In genomic region chr11:4836755-4837154, GRCm38 (mm10) we compare ENCODE assay signal across 8 mouse cellular contexts. TPM values are rescaled to one million over a fixed set of nuclear protein-coding genes. Genes with fewer than 3 reads are reported as not detected.
DNase-seq lines count a peak whose midpoint lies in the region; ATAC-seq and TF ChIP-seq lines count a peak whose summit lies in the region.

No protein-coding gene starts in this region.

- H3K4me2 ChIP-seq in hindbrain, postnatal 0 days (ENCODE audit: low read depth, low read length): no peak overlapping the region

- no peaks in the 10 kb centered on the region for H3K4me1 ChIP-seq in hindbrain, postnatal 0 days (ENCODE audit: insufficient read depth, low read length)

- no peak overlapping the region for H3K9ac ChIP-seq in hindbrain, postnatal 0 days (replicated peaks; ENCODE audit: low read length)

- no peaks in the 10 kb centered on the region for H3K27me3 ChIP-seq in hindbrain, postnatal 0 days (ENCODE audit: insufficient read depth, low read length)

- ATAC-seq in frontal cortex, adult (ENCODE audit: low TSS enrichment): peak; percentile 73; the same call in 1 of the 2 replicates
- ATAC-seq in hindbrain, postnatal 0 days: no peak; the same call in 1 of the 2 replicates

- WGBS in hindbrain, postnatal 0 days: 63% methylated on average over 6 of the region's 6 CpGs

- peak; percentile 77 for TF ChIP-seq CTCF in hindbrain, postnatal 0 days (IDR thresholded peaks at IDR 0.05; ENCODE audit: low read depth)

- no peaks in the 10 kb centered on the region for H3K9me3 ChIP-seq in hindbrain, postnatal 0 days (ENCODE audit: low read length)

- H3K27ac ChIP-seq in hindbrain, postnatal 0 days: no peak overlapping the region

- DNase-seq in frontal cortex, postnatal 10 days (ENCODE audit: low spot score in 2 of 2): no peak
- DNase-seq in right cerebral cortex, adult 18-20 months: peak; percentile 24
- DNase-seq in right cerebral cortex, postnatal 36 days (ENCODE audit: low spot score in 2 of 2): no peak
- peak; percentile 76 to 79 for DNase-seq in cerebellum, postnatal 10 days
- DNase-seq in hindbrain, postnatal 0 days (ENCODE audit: low spot score): peak; percentile 80
- peak; percentile 64 for DNase-seq in lung, postnatal 14 days
- DNase-seq in thymus, postnatal 4 days: peak; percentile 70

- H3K36me3 ChIP-seq in hindbrain, postnatal 0 days (ENCODE audit: insufficient read depth, low read length): no peaks in the 10 kb centered on the region

- no peak overlapping the region for H3K4me3 ChIP-seq in hindbrain, postnatal 0 days (ENCODE audit: low read length)

RNA-seq across cellular contexts. Expression of gene Nf2, which starts 12.6 kb away (rescaled TPM):
- 93.1 and 97.6 TPM in 2 replicates for total RNA-seq in hindbrain, postnatal 0 days (2014; rRNA removed)
- 55.5 and 57.4 TPM in 2 replicates for polyA plus RNA-seq in hindbrain, postnatal 0 days (2015; fragmentation: Nextera tagmentation; extraction: Ambion mirVana)

RNA-seq across cellular contexts. Expression of gene Nipsnap1, which starts 37.0 kb away (rescaled TPM):
- 118 and 140 TPM in 2 replicates for total RNA-seq in hindbrain, postnatal 0 days (2014; rRNA removed)
- polyA plus RNA-seq in hindbrain, postnatal 0 days (2015; fragmentation: Nextera tagmentation; extraction: Ambion mirVana): 114 and 116 TPM in 2 replicates

RNA-seq across cellular contexts. Expression of gene Thoc5, which starts 58.4 kb away (rescaled TPM):
- total RNA-seq in hindbrain, postnatal 0 days (2014; rRNA removed): 30.3 and 37.8 TPM in 2 replicates
- polyA plus RNA-seq in hindbrain, postnatal 0 days (2015; fragmentation: Nextera tagmentation; extraction: Ambion mirVana): 36.5 and 38.1 TPM in 2 replicates

Comparison
In these comparisons a context has a peak if more than half of its experiments do, and no peak if none do; other contexts are left out.
1. DNase-seq: peak in right cerebral cortex, adult 18-20 months (single experiment), cerebellum, postnatal 10 days (2 of 2), hindbrain, postnatal 0 days (single experiment), lung, postnatal 14 days (single experiment) and thymus, postnatal 4 days (single experiment); none in frontal cortex, postnatal 10 days (0 of 2) and right cerebral cortex, postnatal 36 days (0 of 2).